Mouse (Mus musculus) MEL (cell line): ENCODE measurements around the gene Chp1.
"Not testable (repeated sequence)": the region's sequence is repeated elsewhere in the genome, so short reads cannot be mapped to it uniquely, and the experiment has no call there.

ENCODE experiments used
- CTCF ChIP-seq, 3 experiments: IDR thresholded peaks in 2 of 3; conservative IDR thresholded peaks in 1 of 3; 2 replicates each; pipeline ENCODE4 v1.5.1; 2011 to 2012; ENCODE audit warnings: low read length in 3 of 3, low read depth in 2 of 3, mild to moderate bottlenecking in 2 of 3, improper control_type of control experiment in 1 of 3, inconsistent platforms in 1 of 3, mixed read lengths in 1 of 3, moderate library complexity in 1 of 3; ENCODE audit not compliant: control insufficient read depth in 1 of 3, insufficient read depth in 1 of 3, poor library complexity in 1 of 3, severe bottlenecking in 1 of 3
- GATA1 ChIP-seq: IDR thresholded peaks from 2 replicates; pipeline ENCODE4 v1.6.1; 2011; ENCODE audit warnings: low read depth, low read length, improper control_type of control experiment
- POLR2A ChIP-seq, 2 experiments: IDR thresholded peaks; 2 replicates each; pipeline ENCODE4 v1.6.1; 2011 to 2012; ENCODE audit warnings: low read length in 2 of 2, mild to moderate bottlenecking in 2 of 2, control low read depth in 1 of 2, improper control_type of control experiment in 1 of 2, low read depth in 1 of 2, moderate library complexity in 1 of 2; ENCODE audit not compliant: control insufficient read depth in 1 of 2, insufficient read depth in 1 of 2, poor library complexity in 1 of 2

GRCm38 (mm10) chr2:119619002-119619401 is 71.5 kb downstream of the Chp1 start:
- TF ChIP-seq POLR2A (IDR thresholded peaks at IDR 0.05; ENCODE audit: control insufficient read depth in 1 of 2, insufficient read depth in 1 of 2, low read depth in 1 of 2, low read length in 2 of 2, poor library complexity in 1 of 2); GATA1; CTCF (IDR thresholded peaks at IDR 0.05 in 2 of 3, conservative IDR thresholded peaks at IDR 0.05 in 1 of 3; ENCODE audit: control insufficient read depth in 1 of 3, insufficient read depth in 1 of 3, low read depth in 2 of 3, low read length in 3 of 3, poor library complexity in 1 of 3, severe bottlenecking in 1 of 3): not testable (repeated sequence)
